Mouse (Mus musculus): ENCODE data around the gene Fasn.

Fasn gene

GRCm38 (mm10) chr11:120761811-120762671 lies 62.3 kb downstream of the Fasn start:
- DNase-seq (ENCODE audit: low spot score in 2 of 2) = no peak

GRCm38 (mm10) chr11:120760236-120760635 lies 64.1 kb downstream of the Fasn start:
- DNase-seq (ENCODE audit: low spot score in 2 of 2) = no peak
